Mouse (Mus musculus) C2C12 (cell line): Measurements from ENCODE around the gene Mark4. TPM values are rescaled to one million over a fixed set of nuclear protein-coding genes. Genes with fewer than 3 reads are reported as not detected.

ENCODE experiments used
- H3K27me3 ChIP-seq: one replicate; pipeline ENCODE4 v1.6.1; 2011; ENCODE audit not compliant: control insufficient read depth, insufficient read depth, insufficient read length
- H3K36me3 ChIP-seq: one replicate; pipeline ENCODE4 v1.6.1; 2011; ENCODE audit not compliant: control insufficient read depth, insufficient read depth
- H3K4me3 ChIP-seq: one replicate; pipeline ENCODE4 v1.5.1; 2011; ENCODE audit warnings: mild to moderate bottlenecking, control low read depth; ENCODE audit not compliant: poor library complexity, insufficient read depth, severe bottlenecking
- H3K79me2 ChIP-seq: one replicate; pipeline ENCODE4 v1.6.1; 2011; ENCODE audit not compliant: control insufficient read depth, insufficient read depth
- H3K79me3 ChIP-seq: one replicate; pipeline ENCODE4 v1.6.1; 2011; ENCODE audit warnings: low read depth, control low read depth
- H3ac ChIP-seq: one replicate; pipeline ENCODE3; 2011; ENCODE audit warnings: low read depth; ENCODE audit not compliant: control insufficient read depth, insufficient read length
- CEBPB ChIP-seq: IDR thresholded peaks from one replicate; pipeline ENCODE4 v1.6.1; 2011; ENCODE audit warnings: low read depth, mild to moderate bottlenecking, control low read depth, moderate library complexity
- CTCF ChIP-seq: IDR thresholded peaks from one replicate; pipeline ENCODE4 v1.5.1; 2011; ENCODE audit not compliant: control insufficient read depth, insufficient read depth, insufficient read length
- FOSL1 ChIP-seq: IDR thresholded peaks from one replicate; pipeline ENCODE4 v1.8.0; 2011; ENCODE audit warnings: mild to moderate bottlenecking, low read length; ENCODE audit not compliant: poor library complexity, insufficient read depth, severe bottlenecking
- MAX ChIP-seq: IDR thresholded peaks from one replicate; pipeline ENCODE4 v1.6.1; 2011; ENCODE audit warnings: mild to moderate bottlenecking, control low read depth
- MYOD1 ChIP-seq: IDR thresholded peaks from one replicate; pipeline ENCODE4 v1.6.1; 2011; ENCODE audit warnings: low read depth; ENCODE audit not compliant: control insufficient read depth, insufficient read length
- MYOG ChIP-seq: IDR thresholded peaks from one replicate; pipeline ENCODE4 v1.6.1; 2011; ENCODE audit not compliant: control insufficient read depth, insufficient read length; ENCODE audit errors: extremely low read depth
- USF1 ChIP-seq: IDR thresholded peaks from one replicate; pipeline ENCODE4 v1.6.1; 2011; ENCODE audit warnings: low read depth, mild to moderate bottlenecking, control low read depth, moderate library complexity
- polyA plus RNA-seq: library from polyadenylated mRNA; unstranded; fragments of >200 nt; fragmentation: generic; extraction: Trizol; gene quantifications from one replicate; pipeline ENCODE4 v1.2.1, GENCODE M21; 2012; ENCODE audit warnings: missing spikeins

The Mark4 gene
- polyA plus RNA-seq, 1 experiment = 12.9 TPM

- no peak overlapping the region for H3ac ChIP-seq
- H3K79me3 ChIP-seq = no peaks in the 10 kb centered on the region
- H3K79me2 ChIP-seq = peaks cover 9% of the 10 kb centered on the region
- no peaks in the 10 kb centered on the region for H3K27me3 ChIP-seq
- no peak overlapping the region for H3K4me3 ChIP-seq
- no peak for TF ChIP-seq MYOD1
- H3K36me3 ChIP-seq = no peaks in the 10 kb centered on the region
These were observed 3.8 kb upstream of the Mark4 start for GRCm38 (mm10) chr7:19462443-19462842.

DNA sequence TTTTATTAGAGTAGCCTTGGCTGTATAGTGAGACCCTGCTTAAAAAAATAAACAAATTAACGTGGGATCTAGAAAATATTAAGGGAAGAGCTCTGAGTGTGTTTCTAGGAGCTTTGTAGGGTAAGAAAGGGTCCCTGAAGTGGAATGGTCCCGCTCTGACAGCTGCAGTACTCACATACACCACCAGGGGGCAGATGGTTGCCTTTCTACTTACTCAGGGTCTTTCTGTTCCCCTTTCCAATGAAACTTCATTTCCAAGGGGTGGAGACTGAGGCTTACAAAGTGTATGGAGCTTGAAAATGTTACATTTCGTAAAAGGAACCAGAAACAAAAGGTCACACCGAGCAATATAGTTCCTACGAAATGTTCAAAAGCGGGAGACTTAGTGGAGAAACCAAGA lies 2.9 kb upstream of the Mark4 start:
- TF ChIP-seq USF1 = no peak
- TF ChIP-seq CTCF = peak; percentile 19
- no peak for TF ChIP-seq FOSL1
- H3K4me3 ChIP-seq = no peak overlapping the region
- no peak overlapping the region for H3ac ChIP-seq
- no peaks in the 10 kb centered on the region for H3K36me3 ChIP-seq
- H3K79me2 ChIP-seq = peaks cover 18% of the 10 kb centered on the region
- H3K27me3 ChIP-seq = no peaks in the 10 kb centered on the region
- peaks cover 3% of the 10 kb centered on the region for H3K79me3 ChIP-seq

- Histone ChIP-seq H3K79me3 (peaks cover 3% of the 10 kb centered on the region), H3K79me2 (peaks cover 24% of the 10 kb centered on the region), H3K27me3 (no peaks in the 10 kb centered on the region), H3ac (no peak overlapping the region), H3K36me3 (no peaks in the 10 kb centered on the region), H3K4me3 (no peak overlapping the region)
- TF ChIP-seq CTCF (no peak), CEBPB (no peak), FOSL1 (no peak), MYOD1 (no peak), MAX (no peak), MYOG (no peak), USF1 (no peak)
These were observed 1.9 kb upstream of the Mark4 start for GRCm38 (mm10) chr7:19460500-19460899.

- Histone ChIP-seq H3ac (peak overlapping the region; percentile 75), H3K79me2 (peaks cover 24% of the 10 kb centered on the region), H3K36me3 (no peaks in the 10 kb centered on the region), H3K4me3 (peak overlapping the region; percentile 57), H3K79me3 (peaks cover 3% of the 10 kb centered on the region), H3K27me3 (no peaks in the 10 kb centered on the region)
- no peak for TF ChIP-seq FOSL1
- no peak for TF ChIP-seq MYOG
- no peak for TF ChIP-seq MYOD1
- TF ChIP-seq MAX = no peak
- TF ChIP-seq USF1 = no peak
These were observed 686 bp upstream of the Mark4 start for GRCm38 (mm10) chr7:19459144-19459870.

DNA sequence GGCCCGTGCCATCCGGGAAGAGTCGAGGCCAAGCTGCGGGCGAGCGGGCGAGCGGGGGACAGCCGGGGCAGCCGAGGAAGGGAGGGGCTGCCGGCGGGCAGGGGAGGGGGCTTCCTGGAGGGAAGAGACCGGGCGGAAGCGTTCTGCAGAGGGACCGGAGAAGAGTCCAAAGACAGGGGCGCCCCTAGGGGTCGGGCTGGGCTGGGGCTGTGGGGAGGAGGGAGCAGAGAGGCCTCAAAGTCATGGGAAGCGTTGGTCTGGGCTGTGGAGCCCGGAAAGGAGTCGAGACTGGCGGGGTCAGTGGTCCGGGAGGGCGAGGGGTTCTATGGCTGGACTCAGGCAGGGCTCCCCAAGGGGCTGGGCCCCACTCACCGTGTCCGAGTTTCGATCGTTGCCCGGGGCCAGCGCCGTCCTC lies 542 bp downstream of the Mark4 start:
- H3K36me3 ChIP-seq = no peaks in the 10 kb centered on the region
- H3K79me3 ChIP-seq = peaks cover 3% of the 10 kb centered on the region
- H3K4me3 ChIP-seq = peak overlapping the region; percentile 57
- peak overlapping the region; percentile 63 for H3ac ChIP-seq
- H3K79me2 ChIP-seq = peaks cover 24% of the 10 kb centered on the region
- no peak for TF ChIP-seq MYOG
- TF ChIP-seq CEBPB = no peak
- no peak for TF ChIP-seq CTCF
- TF ChIP-seq MAX = no peak
- no peak for TF ChIP-seq FOSL1
- no peak for TF ChIP-seq MYOD1
- no peak for TF ChIP-seq USF1
- no peaks in the 10 kb centered on the region for H3K27me3 ChIP-seq

- peak overlapping the region; percentile 63 for H3ac ChIP-seq
- peaks cover 3% of the 10 kb centered on the region for H3K79me3 ChIP-seq
- peaks cover 24% of the 10 kb centered on the region for H3K79me2 ChIP-seq
- TF ChIP-seq FOSL1 (no peak), MYOG (no peak)
- no peaks in the 10 kb centered on the region for H3K36me3 ChIP-seq
- H3K4me3 ChIP-seq = peak overlapping the region; percentile 57
- no peaks in the 10 kb centered on the region for H3K27me3 ChIP-seq
These were observed 1.1 kb downstream of the Mark4 start for GRCm38 (mm10) chr7:19457414-19458071.
